Mouse (Mus musculus) megakaryocyte, adult 5-6 weeks (primary cell): ENCODE data around the gene Scnn1a. TPM values are rescaled to one million over a fixed set of nuclear protein-coding genes. Genes with fewer than 3 reads are reported as not detected.

Experiments used
- ATAC-seq: 2 replicates; pipeline ENCODE4 v1.8.0; 2016; ENCODE audit warnings: mild to moderate bottlenecking, inconsistent platforms; ENCODE audit not compliant: poor library complexity, severe bottlenecking
- total RNA-seq, 2 experiments: library from RNA; stranded (forward) in 1 of 2; stranded (reverse) in 1 of 2; fragments of 153-499, 151-499 nt in 1 of 2; fragments of 221-1000, 200-1000 nt in 1 of 2; gene quantifications; 2 replicates each; pipeline versions ENCODE4 v1.2.3 to v1.2.4; 2015 to 2017

The Scnn1a gene
- total RNA-seq, 2 experiments from 2014 or later = 0.99 to 9.5 TPM

DNA sequence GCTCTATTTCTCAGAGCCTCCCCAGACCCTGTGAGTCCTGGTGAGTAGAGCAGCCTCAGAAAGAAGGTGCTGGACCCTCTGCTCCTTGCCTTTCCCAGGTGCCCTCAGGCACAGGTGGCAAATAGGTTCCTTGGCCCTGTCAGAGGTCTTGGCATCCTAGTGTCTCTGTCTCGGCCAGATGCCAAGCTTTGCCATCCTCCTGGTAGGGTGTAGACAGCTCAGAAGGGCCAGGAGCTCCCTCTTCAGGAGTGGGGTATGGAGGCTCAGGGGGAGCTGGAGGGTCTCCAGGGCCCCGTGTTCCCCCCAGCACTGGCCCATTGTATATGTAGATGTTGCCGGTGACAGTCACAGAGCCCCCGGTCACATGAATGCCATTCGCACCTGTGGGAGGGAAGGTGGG, 13.4 kb upstream of the Scnn1a start:
- no peak for ATAC-seq

DNA sequence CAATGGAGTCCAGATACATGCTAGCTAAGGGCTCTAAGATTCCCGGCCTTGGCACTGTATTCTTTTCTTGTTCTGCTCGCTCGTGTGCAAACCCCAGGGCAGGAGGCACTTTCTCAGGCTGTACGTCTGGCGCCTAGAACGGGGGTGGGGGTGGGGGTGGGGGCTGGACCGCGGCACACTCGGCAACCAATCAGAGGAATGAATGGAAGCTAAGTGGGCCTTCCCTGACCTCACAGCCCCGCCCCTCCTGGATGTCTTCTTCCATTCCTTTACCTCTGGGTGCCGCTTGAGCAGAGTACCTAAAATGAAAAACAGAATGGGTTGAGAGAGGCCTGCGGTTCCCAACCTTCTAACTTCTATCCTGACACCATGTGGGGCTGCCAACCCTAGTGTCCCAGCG, 11.5 kb upstream of the Scnn1a start:
- ATAC-seq = no peak

DNA sequence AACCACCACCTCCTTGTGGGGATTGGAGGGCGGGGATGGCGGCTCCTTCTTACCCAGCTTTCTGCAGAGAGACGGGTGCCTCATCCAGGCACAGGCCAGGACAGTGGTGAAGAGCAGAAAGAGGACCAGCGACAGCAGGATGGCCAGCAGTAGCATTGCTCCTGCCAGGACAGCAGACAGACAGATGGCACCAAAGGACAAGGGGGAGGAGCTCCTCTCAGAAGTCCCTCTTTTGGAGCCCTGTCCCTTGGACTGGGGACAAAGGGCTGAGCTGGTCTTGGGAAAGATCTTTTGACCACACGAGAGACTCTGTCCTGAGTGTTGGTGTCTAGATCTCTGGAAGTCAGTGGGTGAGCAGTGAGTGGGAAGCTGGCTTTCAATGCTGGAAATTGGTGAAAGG, 11.1 kb upstream of the Scnn1a start:
- ATAC-seq = no peak

DNA sequence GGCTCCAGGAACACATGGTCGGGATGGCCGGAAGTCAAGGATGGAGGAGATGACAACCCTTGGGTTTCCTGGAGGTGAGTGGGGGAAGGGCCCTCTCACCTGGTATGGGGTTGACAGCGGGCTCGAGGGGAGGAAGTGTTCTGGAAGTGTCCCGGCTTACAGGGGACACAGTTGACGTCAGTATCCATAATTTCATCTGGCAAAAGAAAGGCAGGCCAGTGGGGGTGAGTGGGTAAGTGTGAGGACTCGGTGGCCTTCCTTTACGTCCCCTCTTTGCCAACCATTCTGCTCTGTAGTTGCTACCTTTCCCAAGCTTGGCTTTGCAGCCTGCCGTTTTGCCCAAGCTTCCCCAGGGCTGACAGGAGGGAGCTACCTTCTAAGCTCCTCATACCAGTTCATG, 8.3 kb upstream of the Scnn1a start:
- ATAC-seq = no peak

DNA sequence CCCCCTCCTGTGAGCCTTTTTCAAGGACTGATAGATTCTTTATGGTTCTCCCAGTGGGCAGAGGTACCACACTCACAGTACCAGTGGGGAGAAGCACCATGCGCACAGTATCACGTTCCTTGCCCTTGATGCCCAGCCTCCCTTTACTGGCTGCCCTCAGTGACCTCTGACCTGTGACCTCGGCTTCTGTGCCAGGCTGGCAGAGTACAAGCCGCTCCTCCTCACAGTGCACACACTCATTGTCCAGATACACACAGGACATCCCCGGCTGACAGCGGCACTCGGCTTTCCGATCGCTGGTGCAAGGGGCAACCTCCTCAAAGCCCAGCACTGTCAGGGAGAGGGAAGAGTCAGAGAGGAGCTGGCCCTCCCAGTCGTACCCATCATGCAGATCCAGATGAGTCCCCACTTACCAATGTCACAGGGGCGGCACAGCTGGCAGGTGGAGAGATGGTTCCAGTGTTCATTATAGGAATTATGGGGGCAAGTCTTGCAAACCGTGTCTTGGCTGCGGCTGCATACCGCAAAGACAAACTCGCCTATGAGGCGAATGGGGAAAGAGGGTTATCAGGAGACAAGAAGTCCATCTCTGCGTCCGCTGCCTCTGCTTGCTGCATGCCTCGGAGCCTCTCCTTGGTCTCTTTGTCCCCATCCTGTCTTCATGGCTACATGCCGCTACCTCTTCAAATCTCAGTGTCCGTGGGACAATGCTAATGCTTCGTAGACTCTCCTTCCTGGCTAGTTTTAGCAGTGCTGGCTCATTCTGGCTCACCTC, 7.7 kb upstream of the Scnn1a start:
- ATAC-seq = no peak

DNA sequence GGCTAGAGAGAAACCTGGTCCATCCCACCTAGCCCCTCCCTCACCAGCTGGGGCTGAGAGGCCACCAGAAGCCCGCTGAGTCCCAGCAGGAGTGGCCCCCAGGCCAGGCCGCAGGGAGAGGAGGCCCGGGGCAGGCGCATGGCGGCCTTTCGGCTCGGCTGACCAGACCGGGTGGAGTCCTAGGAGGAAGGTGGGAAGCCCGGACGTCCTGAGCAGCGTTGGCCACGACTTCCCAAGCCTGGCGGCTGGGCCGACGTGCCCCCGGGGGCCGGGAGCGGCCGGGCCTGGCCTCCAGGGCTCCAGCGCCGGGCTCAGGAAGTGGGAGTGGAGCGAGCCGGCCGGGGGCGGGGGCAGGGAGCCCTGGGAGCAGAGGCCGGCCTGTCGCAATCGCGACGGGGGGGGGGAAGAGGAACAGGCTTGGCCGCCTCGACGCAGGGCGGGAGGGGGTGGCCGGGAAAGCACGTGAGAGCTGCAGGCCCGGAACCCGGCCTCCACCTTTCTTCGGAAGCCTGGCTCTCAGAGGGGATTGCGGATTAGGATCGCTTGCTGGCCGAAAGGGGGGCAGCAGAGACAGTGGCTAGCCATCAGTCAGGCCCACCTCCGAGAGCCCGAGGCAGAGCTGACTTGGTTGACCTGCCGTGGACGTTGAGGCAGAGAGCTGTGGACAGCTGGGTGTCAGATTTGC, 6.8 kb upstream of the Scnn1a start, which contains the start of gene Ltbr:
Gene Ltbr, minus strand, starts transcription at position 340 of the 685 bp plus-strand sequence.
- peak; percentile 98 for ATAC-seq

DNA sequence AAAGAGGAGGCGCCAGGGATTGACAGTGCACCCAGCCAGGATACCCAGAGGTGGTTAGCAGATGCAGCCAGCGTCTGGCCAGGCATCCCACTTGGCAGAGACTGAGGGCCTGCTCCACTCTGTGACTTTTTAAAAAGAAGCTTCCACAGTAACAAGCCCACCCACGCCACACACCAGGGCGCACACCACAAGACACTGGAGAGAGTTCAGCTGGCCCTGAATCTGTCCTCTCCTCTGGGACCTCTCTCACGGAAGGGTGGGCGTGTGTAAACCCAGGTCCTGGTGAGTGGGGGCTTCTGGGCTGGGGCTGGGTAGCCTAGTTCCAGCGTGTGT, 6.3 kb upstream of the Scnn1a start:
- no peak for ATAC-seq

DNA sequence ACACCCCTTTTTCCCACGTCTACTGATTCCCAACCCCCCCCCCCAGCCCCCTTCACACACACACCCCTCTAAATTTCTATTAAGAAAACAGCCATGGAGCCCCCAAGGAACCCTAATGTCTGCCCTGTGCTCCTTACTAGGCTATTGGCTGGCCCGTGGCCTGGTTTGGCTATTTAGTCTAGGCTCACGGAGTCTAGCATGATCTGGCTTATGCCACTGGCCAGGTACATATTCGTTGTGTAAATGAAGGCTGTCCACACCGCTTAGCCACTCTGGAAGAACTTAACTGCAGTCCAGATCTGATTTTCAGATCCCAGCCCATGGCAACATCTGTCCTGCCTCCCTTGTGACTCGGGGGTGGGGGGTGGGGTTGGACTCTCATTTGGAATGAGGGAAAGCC, 5.7 kb upstream of the Scnn1a start:
- no peak for ATAC-seq

DNA sequence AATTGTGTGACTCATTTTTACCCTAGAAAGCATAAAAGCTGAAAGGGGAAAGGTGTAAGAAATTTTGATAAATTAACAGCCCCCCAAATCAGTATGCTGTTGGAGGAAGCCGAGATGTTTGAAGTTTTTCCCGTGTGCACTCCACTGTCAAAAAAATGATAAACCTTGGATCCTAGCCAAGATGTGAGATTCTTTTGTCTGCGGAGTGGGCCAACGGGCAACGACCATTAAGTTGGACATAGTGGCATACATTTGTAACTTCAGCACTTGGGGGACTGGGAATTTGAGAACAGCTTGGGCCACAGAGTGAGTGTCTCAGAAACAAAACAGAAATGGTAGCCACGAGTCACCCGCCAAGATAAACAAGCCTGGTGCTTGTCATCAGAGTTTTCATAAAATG, 3.4 kb upstream of the Scnn1a start:
- ATAC-seq = no peak

DNA sequence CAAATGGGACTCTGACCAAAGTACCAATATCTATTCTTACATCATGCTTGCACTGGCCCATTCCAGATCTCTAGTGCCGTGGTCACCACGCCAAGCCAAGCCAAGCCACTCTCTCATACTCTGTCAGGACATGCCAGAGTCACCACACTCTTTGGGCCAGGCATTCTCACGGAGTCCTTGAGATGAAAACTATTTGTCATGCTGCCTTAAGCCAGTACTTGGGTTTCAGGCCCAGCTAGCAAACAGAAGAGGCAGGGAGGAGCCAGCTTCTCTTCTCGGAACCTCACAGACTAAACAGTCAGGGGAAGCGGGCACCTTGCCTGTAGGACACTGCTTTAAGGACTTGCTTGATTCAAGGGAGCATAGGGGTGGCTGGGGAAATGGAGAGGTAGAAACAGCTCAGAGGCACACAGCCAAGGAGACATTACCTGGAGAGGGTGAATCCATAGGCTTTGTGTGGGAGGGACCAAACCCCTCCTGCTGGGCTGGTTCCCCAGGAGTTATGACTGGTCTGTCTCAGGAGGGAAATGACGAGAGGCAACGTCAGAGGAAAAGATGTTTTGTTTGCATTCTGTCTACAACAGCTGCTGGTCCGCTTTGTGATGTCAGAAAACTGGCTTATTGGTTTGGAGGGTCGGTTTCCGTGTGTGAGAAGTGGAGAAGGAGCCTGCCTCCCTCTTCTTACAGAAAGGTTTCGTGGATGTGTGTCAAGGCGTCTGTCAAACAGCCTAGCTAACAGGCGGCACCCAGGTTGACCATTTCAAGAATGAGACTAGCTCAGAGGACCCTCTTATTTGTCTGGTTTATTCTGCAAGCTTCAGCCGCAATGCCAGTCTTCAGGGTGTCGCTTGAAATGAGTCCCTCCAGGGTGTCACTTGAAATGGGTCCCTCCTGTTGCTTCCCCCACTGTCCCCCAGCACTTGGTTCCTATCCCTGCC, 1.2 kb upstream of the Scnn1a start:
- ATAC-seq = no peak

DNA sequence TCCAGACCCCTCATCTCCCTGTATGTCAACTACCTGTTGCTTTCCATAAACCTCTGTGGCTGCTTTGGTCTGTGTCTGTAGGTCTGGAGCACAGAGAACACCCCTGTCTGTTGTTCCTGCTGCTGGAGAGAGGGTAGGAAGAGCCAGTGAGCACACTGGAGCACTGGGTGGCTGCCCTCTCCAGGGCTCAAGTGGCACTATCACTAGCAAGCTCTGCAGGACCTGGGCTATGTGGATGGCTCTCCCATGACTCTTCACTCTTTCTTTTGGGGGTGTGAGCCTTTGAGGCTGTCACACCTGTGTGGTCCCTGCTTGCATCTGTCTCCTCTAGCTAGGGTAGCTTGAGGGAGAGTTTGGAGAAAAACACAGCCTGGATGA, 551 bp upstream of the Scnn1a start:
- ATAC-seq = no peak

DNA sequence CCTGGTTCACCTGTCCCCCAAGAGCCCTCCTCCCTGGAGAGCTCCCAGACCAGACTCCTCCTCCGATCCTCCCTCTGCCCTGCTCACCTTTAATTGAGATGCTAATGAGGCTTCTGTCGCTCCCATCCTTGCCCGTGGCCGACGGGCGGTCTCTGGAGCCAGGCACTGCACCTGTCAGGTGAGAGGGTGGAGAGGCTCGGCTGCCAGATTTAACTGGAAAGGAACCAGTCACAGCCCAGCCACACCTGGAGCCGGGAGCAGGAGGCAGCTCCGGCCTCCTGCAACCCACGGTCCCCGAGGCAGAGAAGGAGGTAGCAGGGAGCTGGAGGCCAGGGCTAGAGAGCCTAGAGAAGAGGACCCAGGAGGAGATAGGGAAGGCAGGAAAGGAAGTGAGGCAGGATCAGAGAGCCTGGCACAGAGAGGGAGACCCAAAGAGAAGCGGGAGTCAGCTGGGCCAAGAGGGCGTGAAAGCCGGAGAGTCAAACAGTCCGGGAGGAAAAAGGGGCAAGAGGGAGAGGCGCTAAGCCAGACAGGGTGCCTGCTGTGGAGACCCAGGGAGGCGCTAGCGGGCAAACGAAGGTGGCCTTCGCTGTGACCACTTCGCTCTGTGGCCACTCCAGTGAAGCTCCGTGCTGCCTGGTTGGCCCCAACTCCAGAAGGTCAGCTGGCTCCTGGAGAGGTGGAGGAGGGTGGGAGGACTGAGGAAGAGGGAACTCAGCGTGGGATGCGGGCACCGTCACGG, 826 bp downstream of the Scnn1a start:
- ATAC-seq = no peak

DNA sequence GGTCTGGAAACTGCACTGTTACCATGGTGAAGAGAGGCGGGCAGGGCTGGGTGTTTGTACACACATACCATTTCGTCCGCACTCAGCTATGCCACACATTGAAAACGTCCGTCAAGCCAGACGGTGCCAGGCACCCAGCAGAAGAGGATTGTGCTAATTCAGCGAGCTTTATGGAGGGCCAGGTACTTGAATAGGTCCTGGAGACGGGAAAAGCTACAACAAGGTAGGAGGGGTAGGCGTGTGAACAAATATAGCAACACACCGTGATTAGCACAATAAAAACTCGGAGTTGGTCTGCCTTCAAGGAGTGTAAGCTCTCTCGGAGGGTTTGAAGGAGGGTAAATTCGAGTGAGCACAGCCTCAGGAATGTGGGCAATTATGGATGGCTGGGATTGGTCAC, 2.3 kb downstream of the Scnn1a start:
- ATAC-seq = no peak

DNA sequence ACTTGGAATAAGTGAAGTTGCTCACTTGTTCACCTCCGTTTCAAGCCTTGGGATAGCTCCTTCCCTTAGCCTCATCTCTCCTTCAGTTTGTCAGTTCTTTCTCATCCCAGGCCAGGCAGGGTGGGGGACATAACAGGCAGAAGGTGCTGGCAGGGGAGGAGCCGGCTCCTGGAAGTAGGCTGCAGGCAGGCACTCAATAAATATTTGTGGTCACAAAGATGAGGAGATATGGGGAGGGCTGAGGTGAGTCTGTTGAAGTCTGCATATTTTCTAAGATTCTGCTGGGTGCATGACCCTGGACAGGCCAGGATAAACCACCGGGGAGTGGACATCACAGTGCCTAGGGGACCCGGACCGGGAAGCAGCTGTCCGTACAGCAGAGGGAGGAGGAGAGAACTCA, 3.1 kb downstream of the Scnn1a start:
- no peak for ATAC-seq

DNA sequence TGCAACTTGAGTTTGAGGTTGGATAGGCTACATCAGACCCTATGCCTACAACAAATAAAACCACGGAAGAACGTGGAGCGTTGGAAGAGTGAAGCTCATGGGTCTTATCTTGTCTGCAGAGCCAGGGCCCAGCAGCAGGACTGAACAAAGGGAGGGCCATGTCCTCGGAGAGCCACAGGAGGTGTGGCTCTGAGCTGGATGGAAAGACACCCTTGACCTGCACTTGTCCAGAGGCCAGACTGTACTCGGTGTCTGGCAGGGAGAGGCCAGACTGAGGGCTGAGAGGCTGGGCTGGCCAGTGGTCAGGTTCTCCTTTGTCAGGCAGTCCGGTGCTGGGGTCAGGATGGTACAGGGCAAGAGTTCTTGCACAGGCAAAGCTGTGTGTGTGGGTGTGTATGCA, 4.9 kb downstream of the Scnn1a start:
- ATAC-seq = no peak

DNA sequence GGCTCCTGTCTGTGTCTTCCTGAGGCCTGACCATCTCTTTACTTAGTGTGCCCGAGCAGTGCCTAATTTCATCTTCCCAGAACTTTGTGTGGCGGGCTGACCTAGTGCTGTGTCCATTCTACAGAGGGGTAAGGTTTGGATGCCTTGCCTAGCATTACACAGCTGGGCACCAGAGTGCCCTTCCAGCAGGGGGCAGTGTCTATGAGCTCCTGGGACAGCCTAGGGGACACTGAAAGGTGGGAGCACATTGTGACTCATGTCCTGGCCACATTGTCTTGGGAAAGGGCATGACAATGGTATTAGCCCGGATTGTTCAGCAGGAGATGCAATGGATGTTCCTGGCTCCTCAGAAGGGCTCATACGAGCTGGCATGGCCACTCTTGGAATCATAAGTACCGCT, 7.8 kb downstream of the Scnn1a start:
- ATAC-seq = peak; percentile 77

DNA sequence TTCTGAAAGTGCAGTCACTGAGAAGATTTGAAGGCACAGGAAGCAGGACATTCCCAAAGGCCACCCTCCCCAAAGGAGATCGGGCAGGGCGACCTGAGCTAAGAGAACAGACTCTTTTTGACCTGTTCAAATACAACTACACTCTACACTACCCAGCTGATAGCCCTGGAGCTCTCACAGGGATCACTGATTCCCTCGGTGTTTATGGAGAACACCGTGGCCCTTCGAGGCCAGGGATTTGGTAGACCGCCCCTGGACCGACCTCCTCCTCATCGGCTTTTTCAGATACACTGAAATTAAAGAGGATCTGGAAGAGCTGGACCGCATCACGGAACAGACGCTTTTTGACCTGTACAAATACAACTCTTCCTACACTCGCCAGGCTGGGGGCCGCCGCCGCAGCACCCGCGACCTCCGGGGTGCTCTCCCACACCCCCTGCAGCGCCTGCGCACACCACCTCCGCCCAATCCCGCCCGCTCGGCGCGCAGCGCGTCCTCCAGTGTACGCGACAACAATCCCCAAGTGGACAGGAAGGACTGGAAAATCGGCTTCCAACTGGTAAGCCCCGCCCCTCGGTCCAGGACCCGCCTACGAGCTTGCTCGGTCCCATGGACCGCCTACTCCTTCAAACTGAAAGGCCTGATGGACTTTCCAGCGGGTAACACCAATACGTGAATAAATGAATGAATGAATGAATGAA, 10.3 kb downstream of the Scnn1a start:
- ATAC-seq = peak; percentile 55

DNA sequence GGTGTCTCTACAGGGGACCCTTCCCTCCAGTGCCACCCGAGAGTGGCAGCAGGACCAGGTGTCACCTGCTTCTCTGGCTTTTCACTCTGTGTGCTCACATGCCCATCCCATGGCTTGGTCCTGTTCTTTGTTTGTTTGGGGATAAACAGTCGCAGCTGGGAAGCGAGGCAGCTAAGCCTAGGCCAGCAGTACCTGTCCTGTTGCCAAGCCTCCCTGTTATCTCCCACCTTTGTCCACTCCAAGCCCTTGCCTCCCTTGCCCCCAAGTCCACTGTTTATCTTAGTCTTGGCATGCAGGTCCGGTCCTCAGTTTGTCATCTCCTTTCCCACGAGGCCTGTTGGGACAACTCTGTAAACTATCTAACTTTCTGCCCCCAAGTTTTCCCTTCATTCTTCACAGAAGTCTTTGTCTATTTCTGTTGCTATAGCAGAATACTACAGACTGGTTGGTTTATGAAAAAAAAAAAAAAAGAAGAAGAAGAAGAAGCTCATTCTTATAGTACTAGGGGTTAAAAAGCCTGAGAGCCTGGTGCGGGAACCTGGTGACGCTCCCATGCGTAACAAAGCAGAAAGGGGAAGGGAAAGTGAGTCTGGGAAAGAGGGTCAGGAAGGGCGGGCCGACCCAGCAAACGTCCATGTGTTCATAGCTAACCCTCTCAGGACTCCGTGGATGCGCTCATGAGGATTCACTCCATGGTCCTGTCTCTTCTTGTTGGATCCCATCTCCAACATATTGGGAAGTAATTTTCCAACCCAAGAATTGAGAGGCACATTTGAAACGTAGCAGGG, 12.8 kb downstream of the Scnn1a start:
- ATAC-seq = peak; percentile 85

DNA sequence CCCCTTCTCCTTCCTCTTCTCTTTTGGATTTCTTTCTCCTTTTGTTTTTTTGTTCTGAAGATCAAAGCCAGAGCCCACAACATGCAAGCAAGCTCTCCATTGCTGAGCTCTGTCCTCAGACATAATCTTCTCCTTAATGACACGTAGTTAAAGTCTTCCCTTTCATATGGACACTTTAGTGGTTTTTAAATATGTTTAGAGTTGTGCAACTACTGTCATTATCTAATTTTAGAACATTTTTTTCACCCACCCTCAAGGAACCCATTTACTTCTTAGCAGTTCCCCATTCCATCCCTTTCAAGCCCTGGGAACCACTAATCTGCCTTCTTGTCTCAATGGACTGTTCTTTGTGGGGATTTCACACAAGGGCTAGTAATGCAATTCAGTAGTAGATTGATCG, 13.9 kb downstream of the Scnn1a start:
- peak; percentile 30 for ATAC-seq
